Mouse (Mus musculus): ENCODE measurements around the gene Efl1.

GRCm38 (mm10) chr7:82810799-82811139, 162.4 kb downstream of the Efl1 start:
- TF ChIP-seq POLR2A (IDR thresholded peaks at IDR 0.05; ENCODE audit: borderline replicate concordance, extremely low read depth, low read depth, low read length) (no peak), CTCF (IDR thresholded peaks at IDR 0.05; ENCODE audit: insufficient read depth, low read length) (no peak)
